ENCODE assay signal across 18 mouse cellular contexts in the genomic region with DNA sequence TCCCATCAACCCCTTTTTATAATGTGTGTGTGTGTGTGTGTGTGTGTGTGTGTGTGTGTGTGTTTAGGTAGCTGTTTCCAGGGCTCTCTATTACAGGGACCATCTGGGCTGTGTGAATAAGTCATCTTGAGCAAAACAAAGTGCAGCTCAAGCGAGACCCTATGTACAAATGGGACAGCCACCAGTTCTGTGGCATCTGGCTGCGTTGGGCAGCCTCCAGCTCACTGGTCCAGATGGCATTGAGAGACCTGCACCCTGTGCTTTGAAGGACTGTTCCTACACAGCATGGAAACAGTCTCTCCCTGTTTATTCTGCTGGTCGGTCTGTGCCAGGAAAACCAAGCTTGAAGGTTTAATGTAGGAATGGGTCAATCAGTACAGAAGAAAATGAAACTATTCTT.
DNase-seq lines count a peak whose midpoint lies in the region; ATAC-seq and TF ChIP-seq lines count a peak whose summit lies in the region.
"Had no signal": no experiment of that assay in that cellular context is flagged by ENCODE, and none has a peak within 500 bp of the region (broad histone marks: within the 10 kb centered on the region; RNA-seq: fewer than 3 reads in every experiment).

No protein-coding gene starts in this region.

- TF ChIP-seq CTCF in layer of hippocampus, adult 2 months (conservative IDR thresholded peaks at IDR 0.05): no peak

- no peaks in the 10 kb centered on the region for H3K9me3 ChIP-seq in forebrain, embryonic 13.5 days (replicated peaks)
- H3K9me3 ChIP-seq in forebrain, embryonic 10.5 days: no peaks in the 10 kb centered on the region
- H3K9me3 ChIP-seq: liver, embryonic 15.5 days; neural tube, embryonic 13.5 days had no signal

- no peak overlapping the region for H3K4me3 ChIP-seq in forebrain, embryonic 13.5 days
- H3K4me3 ChIP-seq in forebrain, embryonic 10.5 days: no peak overlapping the region
- H3K4me3 ChIP-seq in layer of hippocampus, adult 2 months: no peak overlapping the region
- H3K4me3 ChIP-seq: heart, adult 2 months; liver, embryonic 15.5 days; neural tube, embryonic 13.5 days had no signal

- no peak overlapping the region for H3K4me2 ChIP-seq in forebrain, embryonic 13.5 days
- H3K4me2 ChIP-seq: liver, embryonic 15.5 days; neural tube, embryonic 13.5 days had no signal

- ATAC-seq in forebrain, embryonic 13.5 days: peak; percentile 86; the same call in 1 of the 2 replicates
- ATAC-seq: lung, postnatal 0 days had no signal

- H3K27me3 ChIP-seq in forebrain, embryonic 13.5 days: no peaks in the 10 kb centered on the region
- no peaks in the 10 kb centered on the region for H3K27me3 ChIP-seq in forebrain, embryonic 10.5 days (ENCODE audit: poor library complexity, severe bottlenecking)
- H3K27me3 ChIP-seq: liver, embryonic 15.5 days; neural tube, embryonic 13.5 days had no signal

- 84% methylated on average over 3 of the region's 3 CpGs for WGBS in forebrain, embryonic 13.5 days
- WGBS in forebrain, embryonic 10.5 days: 88% methylated on average over 3 of the region's 3 CpGs

- DNase-seq in forebrain, embryonic 10.5 days (ENCODE audit: extremely low spot score, low spot score): no peak
- DNase-seq in layer of hippocampus, adult 2 months (ENCODE audit: low spot score in 2 of 2): no peak
- no peak for DNase-seq in layer of hippocampus, postnatal 25 days (ENCODE audit: extremely low spot score in 1 of 2, low spot score in 1 of 2)
- DNase-seq in right cerebral cortex, postnatal 4 days: peak; percentile 7
- DNase-seq in right cerebral cortex, postnatal 25 days: no peak
- no peak for DNase-seq in ovary, postnatal 10 days (ENCODE audit: low spot score)
- DNase-seq: adrenal gland, adult 8-10 months; B cell, adult 2 months; cerebellum, adult 9-10 months; gastrocnemius, postnatal 14 days; heart, adult 2 months; kidney, adult 18-20 months; kidney, postnatal 36 days; retina, postnatal 1 day had no signal

- H3K36me3 ChIP-seq in forebrain, embryonic 13.5 days (ENCODE audit: poor library complexity, severe bottlenecking): no peaks in the 10 kb centered on the region
- H3K36me3 ChIP-seq in forebrain, embryonic 10.5 days (replicated peaks): no peaks in the 10 kb centered on the region
- H3K36me3 ChIP-seq: liver, embryonic 15.5 days; neural tube, embryonic 13.5 days had no signal

- H3K9ac ChIP-seq in forebrain, embryonic 13.5 days: no peak overlapping the region
- H3K9ac ChIP-seq: liver, embryonic 15.5 days; neural tube, embryonic 13.5 days had no signal

- peaks cover 8% of the 10 kb centered on the region; the same call in 1 of the 2 replicates for H3K4me1 ChIP-seq in forebrain, embryonic 13.5 days
- H3K4me1 ChIP-seq in forebrain, embryonic 10.5 days: peaks cover 18% of the 10 kb centered on the region
- H3K4me1 ChIP-seq: liver, embryonic 15.5 days; neural tube, embryonic 13.5 days had no signal

- no peak overlapping the region for H3K27ac ChIP-seq in forebrain, embryonic 13.5 days
- H3K27ac ChIP-seq in forebrain, embryonic 10.5 days: no peak overlapping the region
- 0 out of 2 replicates have a peak overlapping the region, but pooled peaks have one; percentile 14 for H3K27ac ChIP-seq in layer of hippocampus, adult 2 months
- H3K27ac ChIP-seq: heart, adult 2 months; liver, embryonic 15.5 days; neural tube, embryonic 13.5 days had no signal
